Mouse (Mus musculus) cerebellum, adult 2 months (tissue): ENCODE measurements around the gene Acacb. TPM values are rescaled to one million over a fixed set of nuclear protein-coding genes. Genes with fewer than 3 reads are reported as not detected.

Experiments used
- DNase-seq, 2 experiments: peaks; one replicate each; pipeline ENCODE4 v3.0.0; 2021
- H3K27ac ChIP-seq: fragments of 200-500 bp; 2 replicates; pipeline ENCODE4 v1.5.1; 2012; ENCODE audit warnings: low read length, control low read depth, inconsistent platforms; ENCODE audit not compliant: insufficient read depth
- H3K27me3 ChIP-seq: fragments of 200-500 bp; 2 replicates; pipeline ENCODE4 v1.6.1; 2012; ENCODE audit warnings: inconsistent platforms, mild to moderate bottlenecking, low read length, moderate library complexity; ENCODE audit not compliant: control insufficient read depth, insufficient read depth
- H3K4me1 ChIP-seq: fragments of 200-500 bp; 2 replicates; pipeline ENCODE4 v1.6.1; 2011; ENCODE audit warnings: low read length; ENCODE audit not compliant: control insufficient read depth, insufficient read depth
- H3K4me3 ChIP-seq: fragments of 200-500 bp; replicated peaks from 2 replicates; pipeline ENCODE3; 2011; ENCODE audit warnings: mild to moderate bottlenecking, low read depth, low read length, control low read depth; ENCODE audit not compliant: insufficient read depth
- CTCF ChIP-seq: fragments of 200-500 bp; IDR thresholded peaks from 2 replicates; pipeline ENCODE4 v1.5.1; 2011; ENCODE audit warnings: low read depth, mild to moderate bottlenecking, control low read depth, low read length, moderate library complexity, borderline replicate concordance; ENCODE audit not compliant: insufficient read depth
- POLR2A ChIP-seq: fragments of 200-500 bp; IDR thresholded peaks from 2 replicates; pipeline ENCODE4 v1.6.1; 2011; ENCODE audit warnings: low read length, control low read depth, borderline replicate concordance; ENCODE audit not compliant: insufficient read depth
- WGBS: fragments of 180-500 bp; shearing (Covaris S2); methylation state at CpG from one replicate; pipeline ENCODE4 v1.1.7; 2018; 5-methylcytosine and 5-hydroxymethylcytosine counted together
- polyA plus RNA-seq: library from polyadenylated mRNA; depleted of rRNA; stranded (reverse); fragments of >200 nt; gene quantifications from 2 replicates; pipeline ENCODE4 v1.2.3, GENCODE M21; 2012; rRNA removed

The Acacb gene
- polyA plus RNA-seq, 1 experiment: 4.6 TPM

DNA sequence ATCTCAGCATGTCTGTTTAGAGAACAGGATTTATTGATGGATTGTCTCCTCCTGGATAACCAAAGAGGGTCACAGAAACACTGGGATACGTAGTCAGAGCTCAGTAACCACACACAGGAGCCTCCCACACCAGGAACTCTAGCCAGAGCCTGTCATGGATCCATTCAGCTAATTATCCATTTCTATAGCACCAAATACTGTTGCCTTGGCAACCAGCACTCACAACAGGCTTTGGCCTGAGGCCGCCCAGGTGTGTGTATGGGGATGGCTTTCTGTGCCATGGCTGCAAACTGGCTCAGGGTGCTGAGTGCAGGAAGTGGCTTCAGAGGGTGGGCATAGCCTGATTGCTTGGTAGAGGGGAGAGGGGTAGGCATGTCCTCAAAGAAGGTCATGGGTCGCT, 143.7 kb downstream of the Acacb start:
- 87% methylated on average over 3 of the region's 3 CpGs for WGBS
- no peak for DNase-seq
- TF ChIP-seq POLR2A: no peak
- no peaks in the 10 kb centered on the region for H3K4me1 ChIP-seq
- no peaks in the 10 kb centered on the region for H3K27me3 ChIP-seq
- no peak overlapping the region for H3K27ac ChIP-seq
- H3K4me3 ChIP-seq: no peak overlapping the region

DNA sequence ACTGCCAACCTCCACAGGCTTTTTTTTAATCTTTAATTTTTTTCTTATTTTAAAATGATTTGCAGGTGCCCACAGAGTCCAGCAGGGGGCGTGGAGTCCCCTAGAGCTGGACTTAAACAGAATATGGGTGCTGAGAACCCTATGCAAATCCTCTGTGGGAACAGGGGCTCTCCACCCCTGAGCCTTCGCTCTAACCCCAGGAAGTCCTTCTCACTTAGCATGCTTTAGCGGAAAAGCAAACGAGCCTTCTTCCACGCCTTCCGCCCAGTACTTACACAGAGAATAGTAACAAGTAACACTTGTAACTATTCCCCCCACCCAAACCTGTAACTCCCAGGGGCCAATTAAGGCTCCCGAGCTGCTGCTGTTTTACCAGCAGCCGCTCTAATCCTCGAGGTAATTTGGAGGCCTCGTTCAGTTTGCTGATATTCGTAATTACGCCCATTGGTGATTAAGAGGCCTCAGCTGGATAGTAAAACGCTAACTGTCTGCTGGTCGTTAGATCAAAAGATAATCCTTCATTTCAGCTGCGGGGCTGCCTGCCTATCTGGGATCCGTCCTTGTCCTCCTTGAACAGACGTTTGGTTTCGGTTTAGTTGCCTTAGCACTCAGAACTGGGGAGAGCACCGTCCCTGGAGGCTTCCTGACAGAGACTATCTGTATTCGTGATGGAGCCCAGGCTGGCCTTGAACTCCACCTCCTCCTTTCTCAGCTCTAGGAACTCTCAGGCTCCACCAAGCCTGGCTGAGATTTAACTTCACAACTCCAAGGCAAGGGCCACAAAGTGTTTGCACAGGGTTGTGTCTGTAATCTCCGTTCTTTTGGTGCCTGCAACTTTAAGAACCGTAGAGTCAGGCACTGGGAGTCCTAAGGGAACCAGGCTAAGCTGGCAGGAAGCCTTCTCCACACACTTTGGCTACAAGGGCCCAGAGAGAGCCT, 150.6 kb downstream of the Acacb start:
- Histone ChIP-seq H3K4me1 (no peaks in the 10 kb centered on the region), H3K4me3 (no peak overlapping the region), H3K27ac (no peak overlapping the region), H3K27me3 (no peaks in the 10 kb centered on the region; the same call in 1 of the 2 replicates)
- no peak for DNase-seq
- 51% methylated on average over 22 of the region's 22 CpGs for WGBS
- no peak for TF ChIP-seq POLR2A
- peak; percentile 7; the same call in 1 of the 2 replicates for TF ChIP-seq CTCF

DNA sequence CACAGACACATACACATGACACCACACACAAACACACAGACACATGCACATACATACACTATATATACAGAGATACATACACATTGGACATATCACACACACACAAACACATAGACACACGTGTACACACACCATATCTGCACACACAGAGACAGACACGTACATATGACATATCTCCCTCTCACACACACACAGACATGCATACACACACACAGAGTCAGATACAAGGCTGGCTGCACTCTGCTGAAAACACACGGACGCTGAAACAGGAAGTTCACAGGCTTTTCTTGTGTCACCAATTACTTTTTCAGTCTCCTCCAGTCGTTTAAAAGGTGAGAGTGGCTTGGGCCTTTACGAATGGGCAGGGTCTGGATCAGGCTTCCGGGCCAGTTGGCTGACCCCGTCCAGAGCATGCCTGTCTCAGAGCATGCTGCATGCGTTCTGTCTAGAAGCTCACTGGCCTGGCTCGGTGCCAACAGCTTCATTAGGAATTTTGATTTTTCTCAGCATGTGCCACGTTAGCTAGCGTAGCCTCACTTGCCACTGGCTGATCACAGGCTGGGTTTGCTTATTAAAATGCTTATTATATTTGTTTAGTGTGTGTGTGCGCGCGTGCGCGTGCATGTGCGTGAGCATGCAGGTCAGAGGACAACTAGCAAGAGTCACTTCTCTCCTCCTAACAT, 152.0 kb downstream of the Acacb start:
- Histone ChIP-seq H3K4me3 (no peak overlapping the region), H3K4me1 (no peaks in the 10 kb centered on the region), H3K27ac (no peak overlapping the region), H3K27me3 (no peaks in the 10 kb centered on the region; the same call in 1 of the 2 replicates)
- peak in 1 of 2 experiments; percentile 16 for DNase-seq
- WGBS: 29% methylated on average over 18 of the region's 18 CpGs
- TF ChIP-seq CTCF (no peak), POLR2A (no peak)

DNA sequence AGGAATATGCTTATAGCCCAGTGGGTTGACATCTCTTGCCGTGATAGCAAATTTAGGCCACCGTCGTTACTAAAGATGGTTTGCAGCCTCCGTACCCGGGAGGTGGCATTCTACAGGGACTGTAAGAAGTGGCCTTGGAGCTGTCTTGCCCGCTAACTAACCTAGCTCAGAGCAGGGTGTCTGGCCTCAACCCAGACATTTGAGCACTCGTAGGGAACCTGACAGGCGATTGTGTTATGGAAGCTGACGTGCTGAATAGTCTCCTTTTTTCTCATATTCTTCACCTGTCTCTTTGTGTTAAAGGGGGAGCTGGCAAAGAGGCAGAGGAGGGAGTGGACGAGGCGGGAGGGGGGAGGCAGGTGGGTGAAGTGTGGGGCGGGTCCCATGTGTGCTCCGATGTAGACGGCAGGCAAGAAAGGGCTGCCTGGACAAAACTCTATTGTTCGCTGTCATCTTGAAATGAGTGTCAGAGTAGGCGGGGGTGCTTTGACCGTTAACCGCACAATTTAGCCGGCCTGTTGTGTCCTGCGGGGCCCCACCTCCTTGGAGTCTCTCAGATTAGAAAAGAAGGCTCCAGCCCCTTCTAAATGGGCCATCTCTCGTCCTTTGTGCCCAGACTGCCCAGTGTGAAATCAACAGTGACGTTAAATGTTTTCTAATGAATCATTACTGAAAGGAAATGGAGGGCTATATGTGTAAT, 153.0 kb downstream of the Acacb start:
- WGBS: 26% methylated on average over 22 of the region's 22 CpGs
- no peaks in the 10 kb centered on the region; the same call in 1 of the 2 replicates for H3K27me3 ChIP-seq

DNA sequence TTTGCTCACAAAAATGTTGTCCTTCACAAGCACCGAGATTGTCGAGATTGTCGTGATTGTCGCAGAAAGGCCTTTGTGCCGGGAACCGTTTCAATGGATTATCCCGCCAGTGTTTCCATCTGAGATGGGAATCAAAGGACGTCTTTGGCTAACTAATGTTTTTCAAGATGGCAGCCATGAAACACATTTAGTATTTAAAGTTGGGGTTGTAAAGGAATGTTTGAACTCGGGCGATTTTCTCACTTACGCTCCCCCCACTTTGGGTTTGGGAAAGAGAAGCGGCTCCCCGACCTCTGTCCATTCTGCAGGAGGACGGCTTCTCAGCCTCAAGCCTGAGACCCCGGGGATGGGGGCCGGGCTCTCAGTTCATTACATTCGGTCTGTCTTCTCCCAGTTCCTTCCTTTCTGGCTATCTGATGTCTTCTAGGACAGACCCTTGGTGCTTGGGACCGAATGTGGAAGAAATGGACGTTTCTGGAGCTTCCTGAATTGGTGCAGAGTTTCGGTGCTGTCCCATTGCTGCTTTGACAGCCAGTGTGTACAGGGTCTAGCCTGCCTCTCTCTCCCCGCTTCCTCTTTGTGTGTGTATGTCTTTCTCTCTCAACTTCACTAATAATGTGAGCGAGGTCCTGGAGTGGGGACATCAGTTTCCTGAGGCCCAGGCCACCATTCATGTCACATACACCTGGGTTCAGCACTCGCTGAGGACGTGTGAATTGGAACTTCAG, 153.7 kb downstream of the Acacb start:
- WGBS: 83% methylated on average over 24 of the region's 24 CpGs
- H3K27ac ChIP-seq: no peak overlapping the region
- H3K4me3 ChIP-seq: no peak overlapping the region
- no peak for TF ChIP-seq POLR2A
- TF ChIP-seq CTCF: no peak
- no peak for DNase-seq
- H3K27me3 ChIP-seq: no peaks in the 10 kb centered on the region; the same call in 1 of the 2 replicates
- no peaks in the 10 kb centered on the region for H3K4me1 ChIP-seq

More for the DNA sequence above, 153.0 kb downstream of the Acacb start:
- TF ChIP-seq POLR2A: no peak
- TF ChIP-seq CTCF: no peak
- Histone ChIP-seq H3K4me3 (no peak overlapping the region), H3K27ac (no peak overlapping the region), H3K4me1 (no peaks in the 10 kb centered on the region)
- DNase-seq: no peak

Other genes with a start within 250 kb of the Acacb start
- gene Coro1c, start 237.8 kb upstream of the Acacb start, polyA plus RNA-seq: 90.2 and 94.1 TPM in 2 replicates
- gene Ssh1, start 152.6 kb upstream of the Acacb start, polyA plus RNA-seq: 15.0 and 16.7 TPM in 2 replicates
- 51.3 and 63.2 TPM in 2 replicates for gene Dao, start 142.8 kb upstream of the Acacb start, polyA plus RNA-seq
- 42.9 and 44.1 TPM in 2 replicates for gene Usp30, start 81.1 kb upstream of the Acacb start, polyA plus RNA-seq
- 95.3 and 95.7 TPM in 2 replicates for gene Svop, start 55.0 kb upstream of the Acacb start, polyA plus RNA-seq
- gene Alkbh2, start 18.3 kb upstream of the Acacb start, polyA plus RNA-seq: 10.2 and 10.9 TPM in 2 replicates
- 4.3 and 4.6 TPM in 2 replicates for gene Ung, start 16.1 kb upstream of the Acacb start, polyA plus RNA-seq
- gene Foxn4, start 127.3 kb downstream of the Acacb start, polyA plus RNA-seq: not detected in 2 replicates
- gene Myo1h, start 142.6 kb downstream of the Acacb start, polyA plus RNA-seq: 0.67 and 0.69 TPM in 2 replicates
- gene Kctd10, start 234.0 kb downstream of the Acacb start, polyA plus RNA-seq: 42.5 and 44.3 TPM in 2 replicates
- gene Ube3b, start 234.1 kb downstream of the Acacb start, polyA plus RNA-seq: 62.9 and 63.9 TPM in 2 replicates